10 mouse cellular contexts compared by ENCODE assay signal in genomic region chr2:125558634-125559589, GRCm38 (mm10). TPM values are rescaled to one million over a fixed set of nuclear protein-coding genes. Genes with fewer than 3 reads are reported as not detected.
DNase-seq lines count a peak whose midpoint lies in the region; ATAC-seq and TF ChIP-seq lines count a peak whose summit lies in the region.
"Had no signal": no experiment of that assay in that cellular context is flagged by ENCODE, and none has a peak within 500 bp of the region (broad histone marks: within the 10 kb centered on the region; RNA-seq: fewer than 3 reads in every experiment).

No protein-coding gene starts in this region.

- TF ChIP-seq CTCF in stomach, postnatal 0 days (IDR thresholded peaks at IDR 0.05; ENCODE audit: low read depth), result no peak
- TF ChIP-seq CTCF in intestine, postnatal 0 days (IDR thresholded peaks at IDR 0.05; ENCODE audit: low read depth), result no peak

- no peak; the same call in 1 of the 2 replicates for ATAC-seq in hindbrain, embryonic 16.5 days
- no peak for ATAC-seq in stomach, embryonic 15.5 days (ENCODE audit: insufficient read depth, low FRiP score, low read depth)
- no peak for ATAC-seq in stomach, postnatal 0 days (ENCODE audit: low FRiP score, low TSS enrichment)
- ATAC-seq in intestine, postnatal 0 days, result no peak

- no peaks in the 10 kb centered on the region for H3K27me3 ChIP-seq in hindbrain, embryonic 10.5 days (ENCODE audit: insufficient read depth, poor library complexity, severe bottlenecking)
- H3K27me3 ChIP-seq in hindbrain, embryonic 16.5 days (replicated peaks; ENCODE audit: control insufficient read depth, insufficient read depth, low read length), result no peaks in the 10 kb centered on the region
- H3K27me3 ChIP-seq in stomach, embryonic 15.5 days (replicated peaks), result no peaks in the 10 kb centered on the region
- no peaks in the 10 kb centered on the region for H3K27me3 ChIP-seq in stomach, postnatal 0 days (ENCODE audit: control insufficient read depth, insufficient read depth, low read length)
- no peaks in the 10 kb centered on the region for H3K27me3 ChIP-seq in intestine, postnatal 0 days (replicated peaks; ENCODE audit: control insufficient read depth, insufficient read depth, low read length)
- H3K27me3 ChIP-seq: lung, embryonic 15.5 days had no signal

- no peaks in the 10 kb centered on the region for H3K9me3 ChIP-seq in hindbrain, embryonic 10.5 days
- H3K9me3 ChIP-seq in hindbrain, embryonic 16.5 days (ENCODE audit: control insufficient read depth, low read length), result peaks cover 4% of the 10 kb centered on the region
- no peaks in the 10 kb centered on the region for H3K9me3 ChIP-seq in stomach, embryonic 15.5 days
- no peaks in the 10 kb centered on the region for H3K9me3 ChIP-seq in stomach, postnatal 0 days (ENCODE audit: control insufficient read depth, low read length)
- H3K9me3 ChIP-seq in intestine, postnatal 0 days (ENCODE audit: control insufficient read depth), result no peaks in the 10 kb centered on the region
- H3K9me3 ChIP-seq: lung, embryonic 15.5 days had no signal

- no peak overlapping the region for H3K4me3 ChIP-seq in hindbrain, embryonic 10.5 days
- H3K4me3 ChIP-seq in hindbrain, embryonic 16.5 days (ENCODE audit: low read length), result no peak overlapping the region
- no peak overlapping the region for H3K4me3 ChIP-seq in stomach, embryonic 15.5 days (replicated peaks)
- no peak overlapping the region for H3K4me3 ChIP-seq in stomach, postnatal 0 days (ENCODE audit: low read depth, low read length)
- H3K4me3 ChIP-seq in intestine, postnatal 0 days (ENCODE audit: low read depth, low read length), result no peak overlapping the region
- H3K4me3 ChIP-seq: lung, embryonic 15.5 days had no signal

- H3K9ac ChIP-seq in hindbrain, embryonic 16.5 days (ENCODE audit: low read depth, low read length), result no peak overlapping the region
- H3K9ac ChIP-seq in stomach, embryonic 15.5 days, result no peak overlapping the region
- H3K9ac ChIP-seq in stomach, postnatal 0 days (ENCODE audit: low read length), result no peak overlapping the region
- H3K9ac ChIP-seq in intestine, postnatal 0 days (ENCODE audit: low read depth, low read length), result no peak overlapping the region
- H3K9ac ChIP-seq: lung, embryonic 15.5 days had no signal

- peak overlapping the region; percentile 84 for H3K27ac ChIP-seq in hindbrain, embryonic 10.5 days
- no peak overlapping the region; the same call in 1 of the 2 replicates for H3K27ac ChIP-seq in hindbrain, embryonic 16.5 days (ENCODE audit: low read depth, low read length)
- 0 out of 2 replicates have a peak overlapping the region, but pooled peaks have one; percentile 40 for H3K27ac ChIP-seq in stomach, embryonic 15.5 days
- no peak overlapping the region for H3K27ac ChIP-seq in stomach, postnatal 0 days (replicated peaks)
- no peak overlapping the region for H3K27ac ChIP-seq in intestine, postnatal 0 days (ENCODE audit: low read depth, low read length)
- H3K27ac ChIP-seq: lung, embryonic 15.5 days had no signal

- 50% methylated on average over 19 of the region's 19 CpGs for WGBS in hindbrain, embryonic 10.5 days
- WGBS in hindbrain, embryonic 16.5 days, result 37% methylated on average over 19 of the region's 19 CpGs
- whole genome bisulfite sequencing in stomach, embryonic 15.5 days, result 76% methylated on average over 19 of the region's 19 CpGs
- WGBS in stomach, postnatal 0 days, result 70% methylated on average over 19 of the region's 19 CpGs
- WGBS in intestine, postnatal 0 days, result 84% methylated on average over 19 of the region's 19 CpGs

- TF ChIP-seq EP300 in stomach, postnatal 0 days (optimal IDR thresholded peaks at IDR 0.05), result no peak

- peak; percentile 29 for DNase-seq in hindbrain, embryonic 10.5 days (ENCODE audit: low spot score)
- DNase-seq in stomach, postnatal 0 days (ENCODE audit: low spot score), result no peak
- peak; percentile 55 for DNase-seq in gastrocnemius, postnatal 25 days
- DNase-seq in spleen, postnatal 14 days (ENCODE audit: low spot score in 2 of 2), result no peak
- DNase-seq: thymus, postnatal 25 days had no signal

- no peak overlapping the region for H3K4me2 ChIP-seq in hindbrain, embryonic 16.5 days (ENCODE audit: low read length)
- H3K4me2 ChIP-seq in stomach, embryonic 15.5 days, result no peak overlapping the region
- H3K4me2 ChIP-seq in stomach, postnatal 0 days (replicated peaks; ENCODE audit: low read depth), result no peak overlapping the region
- H3K4me2 ChIP-seq in intestine, postnatal 0 days (replicated peaks; ENCODE audit: low read depth), result no peak overlapping the region
- H3K4me2 ChIP-seq: lung, embryonic 15.5 days had no signal

- H3K4me1 ChIP-seq in hindbrain, embryonic 10.5 days (replicated peaks), result peaks cover 23% of the 10 kb centered on the region
- peaks cover 4% of the 10 kb centered on the region; the same call in 1 of the 2 replicates for H3K4me1 ChIP-seq in hindbrain, embryonic 16.5 days (ENCODE audit: control insufficient read depth, insufficient read depth, low read depth, low read length)
- H3K4me1 ChIP-seq in stomach, embryonic 15.5 days, result peaks cover 5% of the 10 kb centered on the region; the same call in 1 of the 2 replicates
- no peaks in the 10 kb centered on the region for H3K4me1 ChIP-seq in stomach, postnatal 0 days (replicated peaks; ENCODE audit: control insufficient read depth, insufficient read depth)
- no peaks in the 10 kb centered on the region for H3K4me1 ChIP-seq in intestine, postnatal 0 days (replicated peaks; ENCODE audit: control insufficient read depth, insufficient read depth, low read length)
- H3K4me1 ChIP-seq: lung, embryonic 15.5 days had no signal

- H3K36me3 ChIP-seq in hindbrain, embryonic 10.5 days, result peaks cover 13% of the 10 kb centered on the region
- no peaks in the 10 kb centered on the region for H3K36me3 ChIP-seq in hindbrain, embryonic 16.5 days (ENCODE audit: control insufficient read depth, insufficient read depth, low read length)
- no peaks in the 10 kb centered on the region for H3K36me3 ChIP-seq in stomach, embryonic 15.5 days
- 0 out of 2 replicates have a peak, but pooled peaks cover 2% of the 10 kb centered on the region for H3K36me3 ChIP-seq in stomach, postnatal 0 days (ENCODE audit: control insufficient read depth, insufficient read depth, low read length)
- peaks cover 6% of the 10 kb centered on the region; the same call in 1 of the 2 replicates for H3K36me3 ChIP-seq in intestine, postnatal 0 days (ENCODE audit: control insufficient read depth, insufficient read depth)

RNA-seq across cellular contexts. Expression of gene Fbn1, which starts 51.1 kb away (rescaled TPM):
- 6.1 and 7.0 TPM in 2 replicates for polyA plus RNA-seq in hindbrain, embryonic 10.5 days (2016; fragmentation: Nextera tagmentation; extraction: Ambion mirVana)
- polyA plus RNA-seq in hindbrain, embryonic 16.5 days (2015; fragmentation: Nextera tagmentation; extraction: Ambion mirVana), result 2.1 and 3.6 TPM in 2 replicates
- polyA plus RNA-seq in stomach, embryonic 15.5 days (2015; fragmentation: Nextera tagmentation; extraction: Ambion mirVana), result 25.9 and 27.9 TPM in 2 replicates
- polyA plus RNA-seq in stomach, postnatal 0 days (2015; fragmentation: Nextera tagmentation; extraction: Ambion mirVana), result 15.3 and 17.2 TPM in 2 replicates
- 10 to 100 TPM; 86.1 to 99.8 TPM for total RNA-seq in gastrocnemius, postnatal 25 days (2021)
- polyA plus RNA-seq in intestine, postnatal 0 days (2015; fragmentation: Nextera tagmentation; extraction: Ambion mirVana), result 9.9 and 11.2 TPM in 2 replicates

RNA-seq across cellular contexts. Expression of gene Gm9913, which starts 54.0 kb away (rescaled TPM):
- polyA plus RNA-seq in hindbrain, embryonic 10.5 days (2016; fragmentation: Nextera tagmentation; extraction: Ambion mirVana), result 0.17 and 0.21 TPM in 2 replicates
- polyA plus RNA-seq in hindbrain, embryonic 16.5 days (2015; fragmentation: Nextera tagmentation; extraction: Ambion mirVana), result 0.08 and 0.10 TPM in 2 replicates
- 0.45 and 0.67 TPM in 2 replicates for polyA plus RNA-seq in stomach, embryonic 15.5 days (2015; fragmentation: Nextera tagmentation; extraction: Ambion mirVana)
- 0.31 and 0.33 TPM in 2 replicates for polyA plus RNA-seq in stomach, postnatal 0 days (2015; fragmentation: Nextera tagmentation; extraction: Ambion mirVana)
- under 1 TPM; 0.08 to 0.15 TPM for total RNA-seq in gastrocnemius, postnatal 25 days (2021)
- 0.34 and 0.39 TPM in 2 replicates for polyA plus RNA-seq in intestine, postnatal 0 days (2015; fragmentation: Nextera tagmentation; extraction: Ambion mirVana)
- total RNA-seq: ES-E14 had no signal

Comparison
In these comparisons a context has a peak if more than half of its experiments do, and no peak if none do; other contexts are left out.
1. H3K27ac ChIP-seq: peak in hindbrain, embryonic 10.5 days (single experiment) and stomach, embryonic 15.5 days (single experiment); none in hindbrain, embryonic 16.5 days (single experiment), stomach, postnatal 0 days (single experiment) and intestine, postnatal 0 days (single experiment).
2. DNase-seq: peak in hindbrain, embryonic 10.5 days (single experiment) and gastrocnemius, postnatal 25 days (single experiment); none in stomach, postnatal 0 days (single experiment) and spleen, postnatal 14 days (0 of 2).